ENCODE assay signal across 24 mouse cellular contexts in the genomic region with DNA sequence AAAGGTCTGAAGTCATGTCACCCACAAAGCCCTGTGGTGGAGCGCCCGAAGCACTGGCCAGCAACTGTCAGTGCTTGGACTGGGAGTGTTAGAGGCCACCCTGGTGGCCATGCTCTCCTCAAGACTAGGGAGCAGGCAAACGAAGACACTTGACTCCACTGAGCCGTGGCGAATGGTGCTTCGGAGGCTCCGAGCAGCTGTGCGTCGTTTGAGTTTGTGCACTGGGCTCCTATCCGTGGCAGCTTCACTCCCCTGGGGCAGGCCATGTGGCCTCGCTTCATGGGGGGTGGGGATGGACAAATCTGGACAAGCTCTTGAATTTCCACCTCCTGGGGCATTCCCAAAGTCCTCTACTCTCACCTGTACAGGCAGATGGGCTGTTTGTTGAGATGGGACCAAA. TPM values are rescaled to one million over a fixed set of nuclear protein-coding genes. Genes with fewer than 3 reads are reported as not detected.
DNase-seq lines count a peak whose midpoint lies in the region; ATAC-seq and TF ChIP-seq lines count a peak whose summit lies in the region.
"Had no signal": no experiment of that assay in that cellular context is flagged by ENCODE, and none has a peak within 500 bp of the region (broad histone marks: within the 10 kb centered on the region; RNA-seq: fewer than 3 reads in every experiment).

No protein-coding gene starts in this region.

- peak overlapping the region; percentile 16; the same call in 1 of the 2 replicates for H3K9ac ChIP-seq in heart, embryonic 11.5 days (ENCODE audit: low read depth, low read length)
- no peak overlapping the region for H3K9ac ChIP-seq in kidney, embryonic 16.5 days (replicated peaks; ENCODE audit: low read length)
- no peak overlapping the region for H3K9ac ChIP-seq in CH12.LX (ENCODE audit: insufficient read depth, low read depth)
- no peak overlapping the region for H3K9ac ChIP-seq in embryonic facial prominence, embryonic 14.5 days (ENCODE audit: low read depth, low read length)
- H3K9ac ChIP-seq: embryonic facial prominence, embryonic 12.5 days; forebrain, embryonic 12.5 days; heart, embryonic 15.5 days; hindbrain, embryonic 12.5 days had no signal

- H3K27ac ChIP-seq in heart, embryonic 11.5 days (ENCODE audit: low read depth, low read length): no peak overlapping the region
- no peak overlapping the region for H3K27ac ChIP-seq in kidney, embryonic 16.5 days (ENCODE audit: low read length)
- no peak overlapping the region for H3K27ac ChIP-seq in CH12.LX (ENCODE audit: insufficient read depth, low read depth)
- H3K27ac ChIP-seq in embryonic facial prominence, embryonic 14.5 days (replicated peaks; ENCODE audit: low read depth, low read length): no peak overlapping the region
- H3K27ac ChIP-seq: embryonic facial prominence, embryonic 12.5 days; forebrain, embryonic 12.5 days; heart, embryonic 15.5 days; hindbrain, embryonic 12.5 days had no signal

- H3K36me3 ChIP-seq in heart, embryonic 11.5 days (ENCODE audit: control insufficient read depth, insufficient read depth, low read length): 0 out of 2 replicates have a peak, but pooled peaks cover 4% of the 10 kb centered on the region
- no peaks in the 10 kb centered on the region for H3K36me3 ChIP-seq in kidney, embryonic 16.5 days (ENCODE audit: insufficient read depth, low read length)
- no peaks in the 10 kb centered on the region for H3K36me3 ChIP-seq in CH12.LX (replicated peaks in 1 of 2; ENCODE audit: control insufficient read depth in 1 of 2, insufficient read depth in 1 of 2, low read length in 1 of 2)
- H3K36me3 ChIP-seq in embryonic facial prominence, embryonic 14.5 days (ENCODE audit: control insufficient read depth, insufficient read depth, low read length): peaks cover 4% of the 10 kb centered on the region; the same call in 1 of the 2 replicates
- H3K36me3 ChIP-seq: embryonic facial prominence, embryonic 12.5 days; forebrain, embryonic 12.5 days; hindbrain, embryonic 12.5 days had no signal

- in situ Hi-C loops in CH12.LX (cut with MboI; ENCODE audit: low pct_ligation_motif_present, low pct_unique_long_range_greater_than_20kb, low sequenced_read_pairs): loop anchor here (10.0 kb wide), 1 partner anchor 315 kb away; no protein-coding TSS in a partner anchor

- no peaks in the 10 kb centered on the region for H3K79me2 ChIP-seq in CH12.LX (replicated peaks; ENCODE audit: control insufficient read depth, extremely low read depth, insufficient read depth, poor library complexity, severe bottlenecking)

- no peak for ATAC-seq in heart, embryonic 11.5 days (replicated peaks; ENCODE audit: insufficient number of reproducible peaks, low FRiP score, low TSS enrichment)
- peak; percentile 57 for ATAC-seq in kidney, embryonic 16.5 days (ENCODE audit: low FRiP score, low TSS enrichment)
- ATAC-seq in embryonic facial prominence, embryonic 14.5 days (ENCODE audit: low read depth): no peak
- ATAC-seq: forebrain, embryonic 16.5 days; hindbrain, embryonic 16.5 days; inflammation-experienced regulatory T-cells, adult 6 months had no signal

- dilution Hi-C loops in CH12.LX (cut with MboI; ENCODE audit: extremely low pct_ligation_motif_present, extremely low pct_unique_long_range_greater_than_20kb, low sequenced_read_pairs): no loop called here

- H3K27me3 ChIP-seq in heart, embryonic 11.5 days (ENCODE audit: control insufficient read depth, insufficient read depth, low read length): no peaks in the 10 kb centered on the region
- no peaks in the 10 kb centered on the region for H3K27me3 ChIP-seq in kidney, embryonic 16.5 days (ENCODE audit: insufficient read depth, low read length)
- H3K27me3 ChIP-seq in CH12.LX (replicated peaks): peaks cover 2% of the 10 kb centered on the region
- no peaks in the 10 kb centered on the region for H3K27me3 ChIP-seq in embryonic facial prominence, embryonic 14.5 days (replicated peaks; ENCODE audit: control insufficient read depth, insufficient read depth, low read length)
- H3K27me3 ChIP-seq: embryonic facial prominence, embryonic 12.5 days; forebrain, embryonic 12.5 days; heart, embryonic 15.5 days; hindbrain, embryonic 12.5 days had no signal

- TF ChIP-seq CTCF in CH12.LX (conservative IDR thresholded peaks at IDR 0.05 in 1 of 2, IDR thresholded peaks at IDR 0.05 in 1 of 2; ENCODE audit: low read depth in 2 of 2, low read length in 2 of 2): no peak

- peaks cover 4% of the 10 kb centered on the region for H3K4me1 ChIP-seq in heart, embryonic 11.5 days (ENCODE audit: control insufficient read depth, insufficient read depth, low read length)
- peaks cover 20% of the 10 kb centered on the region for H3K4me1 ChIP-seq in kidney, embryonic 16.5 days (ENCODE audit: insufficient read depth, low read length)
- H3K4me1 ChIP-seq in CH12.LX (ENCODE audit: control insufficient read depth in 1 of 2, insufficient read depth in 2 of 2): peaks cover 14 to 57% of the 10 kb centered on the region in 2 experiments
- H3K4me1 ChIP-seq in embryonic facial prominence, embryonic 14.5 days (ENCODE audit: control insufficient read depth, insufficient read depth, low read length): peaks cover 3% of the 10 kb centered on the region; the same call in 1 of the 2 replicates
- H3K4me1 ChIP-seq: forebrain, embryonic 12.5 days had no signal

- no peak for DNase-seq in heart, adult 9 months (ENCODE audit: low spot score in 2 of 2)
- no peak for DNase-seq in kidney, postnatal 36 days
- DNase-seq in CH12.LX (ENCODE audit: extremely low read depth): peak; percentile 63
- peak; percentile 48 for DNase-seq in embryonic facial prominence, embryonic 14.5 days (ENCODE audit: low spot score)
- DNase-seq in adrenal gland, postnatal 36 days: no peak
- DNase-seq: adrenal gland, adult 2 months; adrenal gland, postnatal 25 days; cerebellum, adult 2 months; cerebellum, postnatal 10 days; embryo, embryonic 11 days; gastrocnemius, postnatal 10 days; heart, postnatal 36 days had no signal

- TF ChIP-seq EP300 in CH12.LX (IDR thresholded peaks at IDR 0.05; ENCODE audit: low read length): peak; percentile 32; the same call in 1 of the 2 replicates

- TF ChIP-seq POLR2A in CH12.LX (IDR thresholded peaks at IDR 0.05; ENCODE audit: low read depth, low read length): no peak

- no peaks in the 10 kb centered on the region for H3K9me3 ChIP-seq in heart, embryonic 11.5 days (replicated peaks; ENCODE audit: control insufficient read depth, low read length)
- no peaks in the 10 kb centered on the region for H3K9me3 ChIP-seq in kidney, embryonic 16.5 days (ENCODE audit: low read length)
- H3K9me3 ChIP-seq in CH12.LX (replicated peaks; ENCODE audit: low read length): no peaks in the 10 kb centered on the region
- H3K9me3 ChIP-seq in embryonic facial prominence, embryonic 14.5 days (ENCODE audit: control insufficient read depth, low read length): no peaks in the 10 kb centered on the region
- H3K9me3 ChIP-seq: embryonic facial prominence, embryonic 12.5 days; forebrain, embryonic 12.5 days; heart, embryonic 15.5 days; hindbrain, embryonic 12.5 days had no signal

- WGBS in heart, embryonic 11.5 days (ENCODE audit: insufficient replicate concordance): 82% methylated on average over 11 of the region's 11 CpGs
- 51% methylated on average over 11 of the region's 11 CpGs for WGBS in kidney, embryonic 16.5 days
- WGBS in embryonic facial prominence, embryonic 14.5 days: 65% methylated on average over 11 of the region's 11 CpGs

- H3K4me3 ChIP-seq in heart, embryonic 11.5 days (ENCODE audit: low read depth, low read length): no peak overlapping the region
- H3K4me3 ChIP-seq in kidney, embryonic 16.5 days (ENCODE audit: low read length): no peak overlapping the region
- H3K4me3 ChIP-seq in CH12.LX (replicated peaks in 1 of 3; ENCODE audit: low read depth in 2 of 3, low read length in 2 of 3, poor library complexity in 1 of 3): no peak overlapping the region
- H3K4me3 ChIP-seq in embryonic facial prominence, embryonic 14.5 days (ENCODE audit: low read depth, low read length): no peak overlapping the region
- H3K4me3 ChIP-seq: embryonic facial prominence, embryonic 12.5 days; forebrain, embryonic 12.5 days; heart, embryonic 15.5 days; hindbrain, embryonic 12.5 days had no signal

- no peak overlapping the region for H3K4me2 ChIP-seq in heart, embryonic 11.5 days
- H3K4me2 ChIP-seq in kidney, embryonic 16.5 days (replicated peaks; ENCODE audit: low read depth, low read length): no peak overlapping the region
- no peak overlapping the region for H3K4me2 ChIP-seq in CH12.LX (ENCODE audit: insufficient read depth, low read depth, poor library complexity, severe bottlenecking)
- H3K4me2 ChIP-seq in embryonic facial prominence, embryonic 14.5 days (ENCODE audit: low read depth, low read length): no peak overlapping the region
- H3K4me2 ChIP-seq: embryonic facial prominence, embryonic 12.5 days; forebrain, embryonic 12.5 days; heart, embryonic 15.5 days; hindbrain, embryonic 12.5 days had no signal

- TF ChIP-seq RAD21 in CH12.LX (IDR thresholded peaks at IDR 0.05; ENCODE audit: low read depth, low read length): no peak; the same call in 1 of the 2 replicates

RNA-seq across cellular contexts. Expression of a gene that starts 28.8 kb away (rescaled TPM):
- 4.5 and 5.2 TPM in 2 replicates for polyA plus RNA-seq in heart, embryonic 11.5 days (2014; fragmentation: Nextera tagmentation; extraction: Ambion mirVana)
- 11.9 and 12.3 TPM in 2 replicates for polyA plus RNA-seq in kidney, embryonic 16.5 days (2015; fragmentation: Nextera tagmentation; extraction: Ambion mirVana)
- total RNA-seq in CH12.LX (2012; rRNA removed) (2.6 and 3.2 TPM in 2 replicates), CH12.LX (2014; rRNA removed) (1.4 and 1.7 TPM in 2 replicates)
- polyA plus RNA-seq in CH12.LX (2012; ENCODE audit: insufficient read length, low read depth): 2.2 and 2.6 TPM in 2 replicates
- polyA plus RNA-seq in embryonic facial prominence, embryonic 14.5 days (2014; fragmentation: Nextera tagmentation; extraction: Ambion mirVana): 7.8 and 8.2 TPM in 2 replicates
- total RNA-seq in adrenal gland, postnatal 36 days (2021): 10 to 100 TPM; 24.2 to 27.9 TPM

RNA-seq across cellular contexts. Expression of a gene that starts 34.6 kb away (rescaled TPM):
- 18.6 and 22.0 TPM in 2 replicates for polyA plus RNA-seq in heart, embryonic 11.5 days (2014; fragmentation: Nextera tagmentation; extraction: Ambion mirVana)
- 30.5 and 32.6 TPM in 2 replicates for polyA plus RNA-seq in kidney, embryonic 16.5 days (2015; fragmentation: Nextera tagmentation; extraction: Ambion mirVana)
- total RNA-seq in CH12.LX (2012; rRNA removed) (0.04 and 0.08 TPM in 2 replicates), CH12.LX (2014; rRNA removed) (0.08 TPM in 1 of 2 replicates, not detected in the other)
- polyA plus RNA-seq in CH12.LX (2012; ENCODE audit: insufficient read length, low read depth): 0.06 TPM in 1 of 2 replicates, not detected in the other
- polyA plus RNA-seq in embryonic facial prominence, embryonic 14.5 days (2014; fragmentation: Nextera tagmentation; extraction: Ambion mirVana): 34.8 and 35.1 TPM in 2 replicates
- 10 to 100 TPM in 1 of 2 experiments, 1 to 10 TPM in 1; 9.7 to 12.0 TPM for total RNA-seq in adrenal gland, postnatal 36 days (2021)
- total RNA-seq: common myeloid progenitor, adult 5-6 weeks had no signal
- polyA plus RNA-seq: inflammation-experienced regulatory T-cells, adult 6 months had no signal

RNA-seq across cellular contexts. Expression of a gene that starts 34.9 kb away (rescaled TPM):
- 0.82 and 0.87 TPM in 2 replicates for polyA plus RNA-seq in heart, embryonic 11.5 days (2014; fragmentation: Nextera tagmentation; extraction: Ambion mirVana)
- polyA plus RNA-seq in kidney, embryonic 16.5 days (2015; fragmentation: Nextera tagmentation; extraction: Ambion mirVana): 0.26 and 0.32 TPM in 2 replicates
- total RNA-seq in CH12.LX (2012; rRNA removed): not detected in 2 replicates
- total RNA-seq in CH12.LX (2014; rRNA removed): not detected in 2 replicates
- not detected in 2 replicates for polyA plus RNA-seq in CH12.LX (2012; ENCODE audit: insufficient read length, low read depth)
- 1.7 and 2.7 TPM in 2 replicates for polyA plus RNA-seq in embryonic facial prominence, embryonic 14.5 days (2014; fragmentation: Nextera tagmentation; extraction: Ambion mirVana)
- 1 to 10 TPM in 1 of 2 experiments, under 1 TPM in 1; 0.63 to 1.7 TPM for total RNA-seq in adrenal gland, postnatal 36 days (2021)
- total RNA-seq: common myeloid progenitor, adult 5-6 weeks; ES-E14; heart, adult 8-10 months; heart, postnatal 36 days had no signal
- polyA plus RNA-seq: forebrain, embryonic 12.5 days; forebrain, embryonic 16.5 days; hindbrain, embryonic 16.5 days; inflammation-experienced regulatory T-cells, adult 6 months had no signal

RNA-seq across cellular contexts. Expression of a gene that starts 37.9 kb away (rescaled TPM):
- 65.6 and 66.0 TPM in 2 replicates for polyA plus RNA-seq in heart, embryonic 11.5 days (2014; fragmentation: Nextera tagmentation; extraction: Ambion mirVana)
- 89.7 and 92.6 TPM in 2 replicates for polyA plus RNA-seq in kidney, embryonic 16.5 days (2015; fragmentation: Nextera tagmentation; extraction: Ambion mirVana)
- 196 and 197 TPM in 2 replicates for total RNA-seq in CH12.LX (2012; rRNA removed)
- 134 and 165 TPM in 2 replicates for total RNA-seq in CH12.LX (2014; rRNA removed)
- polyA plus RNA-seq in CH12.LX (2012; ENCODE audit: insufficient read length, low read depth): 134 and 154 TPM in 2 replicates
- polyA plus RNA-seq in embryonic facial prominence, embryonic 14.5 days (2014; fragmentation: Nextera tagmentation; extraction: Ambion mirVana): 78.0 and 81.0 TPM in 2 replicates
- 100 to 1,000 TPM in 1 of 2 experiments, 10 to 100 TPM in 1; 89.4 to 106 TPM for total RNA-seq in adrenal gland, postnatal 36 days (2021)

RNA-seq across cellular contexts. Expression of a gene that starts 51.3 kb away (rescaled TPM):
- 19.0 and 21.6 TPM in 2 replicates for polyA plus RNA-seq in heart, embryonic 11.5 days (2014; fragmentation: Nextera tagmentation; extraction: Ambion mirVana)
- 27.2 and 29.4 TPM in 2 replicates for polyA plus RNA-seq in kidney, embryonic 16.5 days (2015; fragmentation: Nextera tagmentation; extraction: Ambion mirVana)
- total RNA-seq in CH12.LX (2012; rRNA removed): 21.2 and 22.3 TPM in 2 replicates
- total RNA-seq in CH12.LX (2014; rRNA removed): 25.1 and 27.3 TPM in 2 replicates
- 18.3 and 21.8 TPM in 2 replicates for polyA plus RNA-seq in CH12.LX (2012; ENCODE audit: insufficient read length, low read depth)
- polyA plus RNA-seq in embryonic facial prominence, embryonic 14.5 days (2014; fragmentation: Nextera tagmentation; extraction: Ambion mirVana): 22.2 and 23.6 TPM in 2 replicates
- 10 to 100 TPM; 11.7 to 12.4 TPM for total RNA-seq in adrenal gland, postnatal 36 days (2021)

Comparison
In these comparisons a context has a peak if more than half of its experiments do, and no peak if none do; other contexts are left out.
1. DNase-seq: peak in CH12.LX (single experiment) and embryonic facial prominence, embryonic 14.5 days (single experiment); none in heart, adult 9 months (0 of 2), kidney, postnatal 36 days (0 of 2) and adrenal gland, postnatal 36 days (0 of 2).
2. RNA of a gene that starts 34.6 kb away (polyA plus RNA-seq): 34.8 to 35.1 TPM in embryonic facial prominence, embryonic 14.5 days, 30.5 to 32.6 TPM in kidney, embryonic 16.5 days and 18.6 to 22.0 TPM in heart, embryonic 11.5 days; 0.06 TPM in CH12.LX; every median in the first group is over 10 times any median in the second.